Mouse (Mus musculus) cortical plate, adult 2 months (tissue): Measurements from ENCODE around the gene Rab9.

Source experiments
- CTCF ChIP-seq: fragments of 200-500 bp; IDR thresholded peaks from 2 replicates; pipeline ENCODE4 v1.5.1; 2011; ENCODE audit warnings: mild to moderate bottlenecking, control low read depth, low read length; ENCODE audit not compliant: insufficient read depth; ENCODE audit errors: extremely low read depth
- POLR2A ChIP-seq: fragments of 200-500 bp; IDR thresholded peaks from 2 replicates; pipeline ENCODE4 v1.6.1; 2011; ENCODE audit warnings: mild to moderate bottlenecking, low read length, control low read depth; ENCODE audit not compliant: insufficient read depth; ENCODE audit errors: extremely low read depth

DNA sequence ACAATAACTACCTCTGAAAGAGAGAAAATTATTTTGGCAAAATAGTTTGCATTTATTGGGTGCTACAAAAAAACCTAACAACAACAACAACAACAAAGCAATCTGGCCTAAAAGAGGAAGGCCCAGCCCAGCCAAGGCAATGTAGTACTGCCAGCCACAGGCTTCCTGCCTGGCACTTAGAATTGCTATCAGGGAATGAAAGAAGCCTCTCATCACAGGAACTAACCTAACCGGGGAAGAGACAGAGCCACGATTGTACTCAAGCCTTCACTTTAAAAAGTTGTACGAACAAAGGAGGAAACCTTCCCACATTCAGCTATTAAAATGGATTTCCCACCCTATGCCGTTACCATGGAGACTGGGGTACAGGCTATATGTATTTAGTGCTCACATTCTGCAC is 18.1 kb upstream of the Rab9 start:
- TF ChIP-seq CTCF (no peak), POLR2A (no peak)
